21 mouse cellular contexts compared by ENCODE assay signal in genomic region chr1:131814191-131814590, GRCm38 (mm10). TPM values are rescaled to one million over a fixed set of nuclear protein-coding genes. Genes with fewer than 3 reads are reported as not detected.
DNase-seq lines count a peak whose midpoint lies in the region; ATAC-seq and TF ChIP-seq lines count a peak whose summit lies in the region.
"Had no signal": no experiment of that assay in that cellular context is flagged by ENCODE, and none has a peak within 500 bp of the region (broad histone marks: within the 10 kb centered on the region; RNA-seq: fewer than 3 reads in every experiment).

No protein-coding gene starts in this region.

- H3K36me3 ChIP-seq in kidney, postnatal 0 days (ENCODE audit: insufficient read depth, low read length) = no peaks in the 10 kb centered on the region
- H3K36me3 ChIP-seq in heart, embryonic 10.5 days = no peaks in the 10 kb centered on the region
- H3K36me3 ChIP-seq: hindbrain, embryonic 10.5 days; stomach, embryonic 15.5 days had no signal

- H3K27ac ChIP-seq in kidney, postnatal 0 days = no peak overlapping the region
- no peak overlapping the region for H3K27ac ChIP-seq in heart, embryonic 10.5 days
- H3K27ac ChIP-seq: hindbrain, embryonic 10.5 days; hindbrain, postnatal 0 days; stomach, embryonic 15.5 days had no signal

- H3K27me3 ChIP-seq in kidney, postnatal 0 days (ENCODE audit: insufficient read depth, low read length) = no peaks in the 10 kb centered on the region
- H3K27me3 ChIP-seq in Patski = peaks cover 38% of the 10 kb centered on the region
- H3K27me3 ChIP-seq in heart, embryonic 10.5 days (ENCODE audit: insufficient read depth, poor library complexity, severe bottlenecking) = peaks cover 21% of the 10 kb centered on the region
- H3K27me3 ChIP-seq: stomach, embryonic 15.5 days had no signal

- no peak for DNase-seq in kidney, postnatal 0 days (ENCODE audit: low spot score)
- DNase-seq in kidney, postnatal 10 days = no peak
- peak; percentile 40 for DNase-seq in thymus, postnatal 14 days
- no peak for DNase-seq in thymus, postnatal 4 days
- no peak for DNase-seq in Patski (ENCODE audit: low read depth, low spot score)
- DNase-seq in cerebellum, postnatal 4 days (ENCODE audit: low spot score in 2 of 2) = no peak
- DNase-seq in heart, embryonic 10.5 days (ENCODE audit: low spot score) = no peak
- DNase-seq: adrenal gland, postnatal 25 days; cerebellum, adult 11-12 months; gastrocnemius, postnatal 25 days; kidney, adult 8-10 months; kidney, postnatal 4 days; lung, adult 18-20 months; lung, postnatal 36 days; right cerebral cortex, postnatal 25 days had no signal

- CTCF ChIA-PET in Patski (lab: Charles Lee) = no interaction called here

- 88% methylated on average over 3 of the region's 3 CpGs for WGBS in kidney, postnatal 0 days
- WGBS in heart, embryonic 10.5 days = 79% methylated on average over 3 of the region's 3 CpGs

- H3K9ac ChIP-seq in kidney, postnatal 0 days (ENCODE audit: low read depth, low read length) = no peak overlapping the region
- H3K9ac ChIP-seq: stomach, embryonic 15.5 days had no signal

- 0 out of 2 replicates have a peak, but pooled peaks have one; percentile 3 for TF ChIP-seq CTCF in kidney, postnatal 0 days (IDR thresholded peaks at IDR 0.05; ENCODE audit: low read depth)
- TF ChIP-seq CTCF in Patski (IDR thresholded peaks at IDR 0.05) = peak; percentile 40

- no peak overlapping the region for H3K4me2 ChIP-seq in kidney, postnatal 0 days (ENCODE audit: low read length)
- H3K4me2 ChIP-seq: stomach, embryonic 15.5 days had no signal

- no peak overlapping the region for H3K4me3 ChIP-seq in kidney, postnatal 0 days (replicated peaks; ENCODE audit: low read depth, low read length)
- no peak overlapping the region for H3K4me3 ChIP-seq in heart, embryonic 10.5 days
- H3K4me3 ChIP-seq: erythroblast, embryonic 14.5 days; hindbrain, embryonic 10.5 days; stomach, embryonic 15.5 days had no signal

- POLR2A ChIA-PET in Patski (lab: Charles Lee) = no interaction called here

- H3K9me3 ChIP-seq in kidney, postnatal 0 days (replicated peaks; ENCODE audit: low read length) = no peaks in the 10 kb centered on the region
- H3K9me3 ChIP-seq in heart, embryonic 10.5 days = no peaks in the 10 kb centered on the region
- H3K9me3 ChIP-seq: hindbrain, embryonic 10.5 days; stomach, embryonic 15.5 days had no signal

- no peak for ATAC-seq in kidney, postnatal 0 days (replicated peaks; ENCODE audit: low FRiP score, low read depth)
- no peak for ATAC-seq in Patski
- ATAC-seq: forebrain, embryonic 14.5 days; hindbrain, postnatal 0 days; midbrain, embryonic 16.5 days had no signal

- in situ Hi-C loops in Patski (cut with MboI; ENCODE audit: low pct_unique_long_range_greater_than_20kb) = no loop called here

- H3K4me1 ChIP-seq in kidney, postnatal 0 days (replicated peaks; ENCODE audit: insufficient read depth, low read length) = no peaks in the 10 kb centered on the region
- peaks cover 3% of the 10 kb centered on the region; the same call in 1 of the 2 replicates for H3K4me1 ChIP-seq in heart, embryonic 10.5 days
- H3K4me1 ChIP-seq: hindbrain, embryonic 10.5 days; stomach, embryonic 15.5 days had no signal

RNA-seq across cellular contexts. Expression of gene Slc41a1, which starts 13.1 kb away (rescaled TPM):
- polyA plus RNA-seq in kidney, postnatal 0 days (2015; fragmentation: Nextera tagmentation; extraction: Ambion mirVana) = 12.2 and 12.6 TPM in 2 replicates
- 25.8 TPM for polyA plus RNA-seq in Patski (2021)
- 8.8 and 9.6 TPM in 2 replicates for polyA plus RNA-seq in heart, embryonic 10.5 days (2016; fragmentation: Nextera tagmentation; extraction: Ambion mirVana)

RNA-seq across cellular contexts. Expression of gene Pm20d1, which starts 17.0 kb away (rescaled TPM):
- 5.7 and 6.5 TPM in 2 replicates for polyA plus RNA-seq in kidney, postnatal 0 days (2015; fragmentation: Nextera tagmentation; extraction: Ambion mirVana)
- not detected for polyA plus RNA-seq in Patski (2021)
- polyA plus RNA-seq in heart, embryonic 10.5 days (2016; fragmentation: Nextera tagmentation; extraction: Ambion mirVana) = 2.1 and 3.1 TPM in 2 replicates
- polyA plus RNA-seq: erythroblast, embryonic 14.5 days had no signal

RNA-seq across cellular contexts. Expression of gene Rab29, which starts 52.8 kb away (rescaled TPM):
- 23.4 and 26.7 TPM in 2 replicates for polyA plus RNA-seq in kidney, postnatal 0 days (2015; fragmentation: Nextera tagmentation; extraction: Ambion mirVana)
- 12.9 TPM for polyA plus RNA-seq in Patski (2021)
- 10.3 and 11.6 TPM in 2 replicates for polyA plus RNA-seq in heart, embryonic 10.5 days (2016; fragmentation: Nextera tagmentation; extraction: Ambion mirVana)
